Mouse (Mus musculus): ENCODE data around the gene Ptprk. TPM values are rescaled to one million over a fixed set of nuclear protein-coding genes. Genes with fewer than 3 reads are reported as not detected.

The Ptprk gene
- total RNA-seq, 2 experiments from 2014 or later, result 9.4 to 14.2 TPM

DNA sequence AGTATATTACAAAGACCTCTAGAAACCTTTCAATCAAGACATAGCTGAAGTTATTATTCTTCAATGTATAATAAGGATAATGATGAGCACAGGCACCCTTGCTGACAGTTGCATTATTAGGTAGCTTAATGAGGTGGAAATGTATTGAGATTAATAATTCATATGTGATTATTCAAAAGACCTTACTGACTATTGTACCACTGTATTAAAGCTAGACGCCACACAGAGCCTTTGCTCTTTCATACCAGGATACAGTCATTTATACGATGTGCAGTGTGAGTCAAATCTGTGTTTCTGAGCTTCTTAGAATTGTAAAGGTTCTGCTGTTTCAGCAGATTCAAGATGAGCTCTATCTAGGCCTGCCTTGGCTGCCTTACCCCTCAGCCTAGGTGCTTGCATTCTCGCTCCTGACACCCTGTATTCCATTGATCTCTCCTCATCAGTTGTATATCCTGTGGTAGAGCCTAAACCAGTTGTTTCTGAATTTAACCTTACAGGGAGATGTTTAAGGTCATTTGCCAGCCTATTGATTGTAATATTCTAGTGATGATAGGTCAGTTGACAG is 489.6 kb downstream of the Ptprk start:
- DNase-seq, result no peak

DNA sequence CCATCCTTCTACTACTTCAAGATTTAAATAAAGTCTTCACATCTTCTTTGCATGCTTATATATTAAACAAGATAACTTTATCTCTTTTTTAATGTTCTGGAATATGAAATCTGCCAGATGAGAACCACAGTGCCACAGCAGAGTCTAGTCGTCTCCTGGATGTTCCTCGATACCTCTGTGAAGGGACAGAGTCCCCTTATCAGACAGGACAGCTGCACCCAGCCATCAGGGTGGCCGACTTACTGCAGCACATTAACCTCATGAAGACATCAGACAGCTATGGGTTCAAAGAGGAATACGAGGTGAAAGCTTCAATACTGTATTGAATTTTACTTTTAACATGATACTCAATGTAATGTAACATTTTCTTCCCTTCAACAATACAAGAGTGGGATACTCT is 491.8 kb downstream of the Ptprk start:
- DNase-seq, result no peak

DNA sequence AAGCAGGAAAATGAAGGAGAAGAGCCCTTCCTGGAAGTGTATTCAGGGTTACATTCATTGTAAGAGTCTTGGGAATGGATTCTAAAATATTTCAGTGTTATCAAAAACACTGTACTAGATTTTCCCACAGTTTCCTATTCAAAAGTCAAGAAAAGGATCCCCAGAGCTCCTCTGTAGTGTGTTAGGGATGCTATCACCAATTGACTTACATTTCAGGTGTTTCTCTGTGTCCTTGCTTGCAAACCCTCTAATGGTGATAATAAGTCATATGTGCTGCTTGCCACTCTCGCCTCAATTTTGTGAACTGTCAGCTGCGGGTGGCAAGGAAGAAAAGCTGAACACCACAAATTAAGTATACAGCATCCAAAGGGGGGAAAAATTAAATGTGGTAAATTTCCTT is 492.2 kb downstream of the Ptprk start:
- DNase-seq, result no peak

DNA sequence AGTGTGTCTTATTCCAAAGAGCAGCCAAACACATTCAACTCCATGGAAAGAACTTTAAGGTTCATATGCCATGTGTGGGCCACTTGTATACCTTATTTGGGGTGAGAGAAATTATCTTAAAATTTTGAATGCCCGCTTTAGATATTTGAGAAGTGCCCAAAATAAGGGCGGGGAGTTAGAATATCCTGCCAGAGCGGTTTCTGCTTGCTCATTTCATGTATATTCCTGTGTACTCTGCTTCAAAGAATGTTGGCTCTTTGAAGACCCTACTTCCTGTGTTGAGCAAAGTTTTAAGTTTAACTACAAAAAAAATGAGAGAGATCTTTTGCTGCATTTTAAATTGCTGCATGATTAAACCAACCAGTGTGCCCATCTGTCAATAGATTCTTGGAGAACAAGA is 492.8 kb downstream of the Ptprk start:
- DNase-seq, result no peak

DNA sequence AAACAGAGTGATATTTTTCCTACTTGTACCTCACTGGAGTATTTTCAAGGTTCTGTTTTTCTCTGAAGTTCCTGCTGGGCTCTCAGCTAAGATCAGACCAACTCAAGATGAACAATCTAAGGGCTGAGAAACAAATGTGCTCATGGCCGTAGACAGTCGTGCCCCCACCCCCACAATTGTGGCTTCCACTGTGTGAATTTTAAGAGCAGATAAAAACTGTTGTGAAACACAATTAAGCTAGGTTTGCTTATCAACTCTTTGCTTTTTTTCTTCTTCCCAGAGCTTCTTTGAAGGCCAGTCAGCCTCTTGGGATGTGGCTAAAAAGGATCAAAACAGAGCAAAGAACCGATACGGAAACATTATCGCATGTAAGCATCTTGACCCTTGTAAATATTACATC is 493.4 kb downstream of the Ptprk start:
- no peak for DNase-seq

DNA sequence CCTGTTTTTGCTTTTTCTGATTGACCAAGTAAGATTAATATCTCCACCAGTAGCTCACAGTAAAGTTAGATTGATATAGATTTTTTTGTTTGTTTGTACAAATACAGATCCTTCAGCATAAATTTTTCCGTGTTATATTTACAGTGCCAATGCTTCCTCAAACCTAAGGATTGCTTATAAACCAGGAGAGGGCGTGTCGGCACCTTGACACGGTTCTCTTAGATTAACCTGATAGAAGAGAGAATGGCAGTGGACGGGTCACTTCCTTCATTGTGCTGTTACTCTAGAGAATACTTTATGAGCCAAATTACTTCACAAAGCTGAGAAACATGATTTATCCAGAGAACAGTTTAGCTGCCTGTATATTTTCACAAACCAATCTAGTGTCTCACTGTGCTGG is 505.0 kb downstream of the Ptprk start:
- no peak for DNase-seq

DNA sequence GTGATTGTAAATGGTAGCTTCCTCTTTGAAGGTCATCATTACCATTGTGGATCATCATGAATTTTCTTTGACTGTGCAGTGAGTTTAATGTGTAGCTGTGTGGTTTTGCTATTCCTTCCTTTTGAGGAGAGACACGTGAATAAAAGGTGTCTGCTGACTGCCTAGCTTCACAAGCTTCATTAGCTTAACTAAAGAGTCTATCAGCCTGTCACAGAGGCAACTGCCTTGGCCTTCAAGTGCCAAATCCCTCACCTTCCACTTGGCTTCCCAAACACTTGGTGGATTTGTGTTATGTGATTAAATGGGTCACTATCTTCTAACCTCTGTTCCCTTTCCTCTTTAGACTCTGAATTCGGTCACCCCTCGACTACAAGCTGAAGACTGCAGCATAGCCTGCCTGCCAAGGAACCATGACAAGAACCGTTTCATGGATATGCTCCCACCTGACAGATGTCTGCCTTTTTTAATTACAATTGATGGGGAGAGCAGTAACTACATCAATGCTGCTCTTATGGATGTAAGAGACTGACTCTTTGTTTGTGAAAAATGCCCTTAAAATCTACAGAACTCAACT is 512.0 kb downstream of the Ptprk start:
- DNase-seq, result no peak

DNA sequence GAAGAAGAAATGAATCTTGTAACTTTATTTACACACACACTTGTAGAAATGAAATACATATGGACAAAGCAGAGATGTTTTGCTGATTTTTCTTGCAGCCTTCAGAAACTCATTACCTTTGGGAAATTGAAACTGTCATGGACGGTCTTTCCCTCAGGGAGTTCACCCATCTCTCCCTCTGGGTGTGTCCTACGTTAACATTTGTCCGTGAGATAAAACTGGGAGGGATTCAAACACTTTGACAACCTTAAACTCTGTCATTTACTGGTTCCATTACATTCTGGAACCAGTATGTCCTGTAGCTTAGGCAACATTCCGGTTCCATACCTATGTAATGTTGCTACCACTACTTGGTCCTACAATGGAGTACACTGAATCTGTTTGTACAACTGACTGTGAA is 513.8 kb downstream of the Ptprk start:
- DNase-seq, result no peak

DNA sequence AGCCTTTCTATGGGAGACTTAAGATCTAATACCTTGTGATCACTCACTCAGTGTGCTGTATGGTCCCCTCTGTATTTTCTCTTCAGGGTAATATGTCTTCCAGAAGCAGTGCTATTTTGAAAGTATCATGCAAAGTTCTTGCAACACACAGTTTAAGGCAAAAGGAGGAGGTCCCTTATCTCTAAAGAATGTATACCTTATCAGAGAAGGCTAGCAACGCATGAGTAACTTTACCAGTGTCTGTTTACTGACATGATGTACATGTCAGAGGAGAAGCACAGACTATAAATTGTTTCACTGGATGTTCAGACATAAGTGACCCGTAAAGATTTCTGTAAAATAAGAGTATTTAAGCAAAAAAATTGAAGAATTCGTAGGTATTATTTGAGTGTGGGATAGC is 516.2 kb downstream of the Ptprk start:
- no peak for DNase-seq

DNA sequence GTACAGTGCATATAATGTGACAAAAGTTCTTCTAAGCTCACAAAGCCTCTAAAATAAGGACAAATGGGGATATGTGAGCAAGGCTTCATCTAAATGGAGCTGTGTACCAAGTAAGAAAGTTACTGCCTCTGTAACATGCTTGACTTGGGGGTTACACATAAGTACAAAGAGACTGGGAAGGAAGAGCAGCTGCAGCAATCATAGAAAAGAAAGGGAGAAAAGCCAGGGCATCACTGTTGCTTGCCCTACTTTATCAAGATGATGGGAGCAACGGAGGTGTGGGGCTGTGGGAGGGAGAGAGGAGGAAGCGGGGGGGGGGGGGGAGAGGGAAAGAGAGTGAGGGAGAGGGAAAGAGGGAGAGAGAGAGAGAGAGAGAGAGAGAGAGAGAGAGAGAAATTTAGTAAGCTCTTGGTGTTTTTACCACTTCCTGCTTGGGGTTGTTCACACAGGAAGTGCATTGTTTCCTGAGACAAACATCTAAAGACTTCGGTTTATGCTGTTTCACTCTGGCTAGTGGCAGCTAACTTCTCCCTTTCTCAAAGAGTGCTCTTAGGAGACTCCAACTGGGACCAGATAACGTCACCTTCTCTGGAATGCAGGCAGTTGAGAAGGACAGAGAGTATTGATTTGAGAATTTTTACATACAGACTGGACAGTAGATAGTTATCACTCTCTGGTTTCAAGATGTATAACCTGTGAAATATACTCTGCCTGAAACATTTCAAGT is 519.1 kb downstream of the Ptprk start:
- DNase-seq, result no peak

DNA sequence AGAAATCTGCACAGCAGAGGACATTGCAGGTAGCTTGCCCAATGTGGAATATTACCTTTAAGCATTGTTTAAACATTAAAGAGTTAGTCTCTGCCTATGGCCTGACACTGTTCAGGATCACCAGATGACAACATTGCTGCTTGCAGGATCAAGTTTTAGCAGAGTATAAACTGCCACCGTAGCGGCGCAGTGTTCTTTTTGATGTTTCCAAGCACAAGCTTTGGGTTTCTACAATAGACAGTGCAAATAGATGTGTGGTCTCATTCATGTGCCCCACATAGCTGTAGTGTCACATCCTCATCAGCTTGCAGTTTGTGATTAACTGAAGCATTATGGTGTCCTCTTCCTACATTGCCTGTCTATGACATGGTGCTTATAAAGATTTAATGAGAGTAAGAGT is 522.3 kb downstream of the Ptprk start:
- no peak for DNase-seq

DNA sequence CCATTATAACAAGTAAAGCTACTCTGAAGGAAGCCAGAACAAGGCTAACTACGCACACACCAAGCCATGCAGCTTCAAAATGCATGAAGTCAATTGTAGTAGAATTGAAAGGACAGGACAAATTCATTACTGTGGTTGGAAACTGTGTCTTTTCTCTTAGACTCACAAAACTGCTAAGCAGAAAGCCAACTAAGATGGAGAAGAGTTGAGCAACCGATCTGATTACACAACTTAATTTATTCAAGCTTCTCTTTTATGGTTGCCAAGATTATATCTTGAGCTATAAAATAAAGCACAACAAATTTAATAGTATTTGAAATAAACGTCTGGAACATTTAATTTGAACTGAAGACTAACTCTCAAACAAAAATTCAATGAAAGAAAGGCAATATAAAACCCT is 534.5 kb downstream of the Ptprk start:
- DNase-seq, result no peak

DNA sequence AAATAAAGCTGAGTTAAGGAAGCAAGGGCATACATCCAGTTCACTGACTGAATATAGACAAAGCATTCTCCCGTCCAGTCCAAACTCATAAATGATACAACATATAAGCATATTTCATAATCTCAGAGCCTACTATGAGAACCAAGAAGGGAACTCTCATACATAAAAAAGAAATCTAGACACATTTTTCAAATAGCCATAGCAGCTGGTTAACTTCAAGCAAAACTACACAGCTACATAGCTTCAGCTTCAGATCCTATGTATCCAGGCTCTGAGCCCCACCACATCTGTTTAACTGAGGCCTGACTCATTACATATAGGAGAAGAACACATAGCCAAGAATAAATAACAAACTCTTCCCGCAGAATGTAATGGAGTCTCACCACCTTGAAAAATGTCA is 539.8 kb downstream of the Ptprk start:
- no peak for DNase-seq

DNA sequence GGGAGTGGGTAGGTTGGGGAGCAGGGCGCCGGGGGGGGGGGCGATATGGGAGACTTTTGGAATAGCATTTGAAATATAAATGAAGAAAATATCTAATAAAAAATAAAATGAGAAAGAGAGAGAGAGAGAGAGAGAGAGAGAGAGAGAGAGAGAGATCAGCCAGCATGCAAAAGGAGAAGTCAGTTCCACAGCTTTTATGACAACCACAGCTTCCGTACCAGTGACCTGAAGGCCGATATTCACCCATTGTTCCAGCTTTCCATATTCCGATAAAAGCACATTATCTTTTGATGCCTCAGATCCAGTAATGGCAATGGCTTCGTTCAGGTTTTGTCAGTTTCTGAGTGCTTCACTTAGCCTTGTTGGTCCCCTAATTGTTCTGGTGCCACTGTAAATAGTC is 542.6 kb downstream of the Ptprk start:
- no peak for DNase-seq

DNA sequence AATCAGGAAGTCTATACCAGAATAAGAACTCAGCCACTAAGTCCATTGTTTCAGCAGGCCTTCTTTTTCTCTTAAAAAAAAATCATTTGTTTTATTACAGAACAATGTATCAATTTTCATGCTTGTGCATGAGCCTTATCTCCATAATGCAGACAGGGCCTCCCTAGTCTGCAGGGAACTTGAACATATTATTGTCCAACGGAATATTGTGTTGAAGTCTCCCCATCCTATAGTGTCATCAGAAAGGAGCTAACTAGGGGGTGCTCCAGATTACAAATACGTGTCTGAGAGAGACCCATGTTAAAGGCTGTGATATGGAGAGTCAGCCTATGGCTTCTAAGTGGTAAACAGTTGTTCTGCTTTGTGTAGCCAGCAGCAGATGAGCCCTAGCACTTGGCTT is 543.4 kb downstream of the Ptprk start:
- DNase-seq, result no peak

DNA sequence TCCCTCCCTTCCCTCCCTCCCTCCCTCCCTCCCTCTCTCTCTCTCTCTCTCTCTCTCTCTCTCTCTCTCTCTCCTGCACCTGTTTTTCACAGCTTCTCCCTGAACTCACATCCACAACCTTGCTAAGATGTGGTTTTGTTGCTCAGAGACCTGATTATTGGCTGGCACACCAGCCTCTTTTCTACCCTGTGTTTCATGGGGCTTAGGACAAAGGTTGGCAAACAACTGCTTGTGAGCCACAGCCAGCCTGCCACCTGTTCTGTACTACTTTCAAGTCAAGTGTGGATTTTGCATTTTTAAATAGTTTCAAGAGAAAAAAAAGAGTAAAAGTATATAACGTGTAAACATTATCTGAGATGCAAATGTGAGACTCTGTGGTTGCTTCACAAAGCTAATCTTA is 544.8 kb downstream of the Ptprk start:
- no peak for DNase-seq

DNA sequence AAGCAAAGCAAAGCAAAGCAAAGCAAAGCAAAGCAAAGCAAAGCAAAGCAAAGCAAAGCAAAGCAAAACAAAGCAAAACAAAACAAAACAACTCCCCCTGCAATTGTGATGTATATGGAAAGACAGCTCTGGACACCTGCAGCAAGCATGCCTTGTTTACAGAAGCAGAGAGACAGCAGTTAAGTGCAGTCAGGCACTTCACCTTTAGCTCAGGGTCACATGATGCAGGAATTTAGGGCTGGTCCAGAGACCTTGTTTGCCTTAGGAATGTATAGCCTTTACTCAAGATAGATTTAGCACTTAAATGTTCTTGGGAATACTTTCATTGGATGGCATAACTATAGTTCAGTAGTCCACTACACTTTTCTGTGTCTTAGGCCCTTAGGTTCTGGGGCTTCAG is 561.5 kb downstream of the Ptprk start:
- DNase-seq, result no peak

DNA sequence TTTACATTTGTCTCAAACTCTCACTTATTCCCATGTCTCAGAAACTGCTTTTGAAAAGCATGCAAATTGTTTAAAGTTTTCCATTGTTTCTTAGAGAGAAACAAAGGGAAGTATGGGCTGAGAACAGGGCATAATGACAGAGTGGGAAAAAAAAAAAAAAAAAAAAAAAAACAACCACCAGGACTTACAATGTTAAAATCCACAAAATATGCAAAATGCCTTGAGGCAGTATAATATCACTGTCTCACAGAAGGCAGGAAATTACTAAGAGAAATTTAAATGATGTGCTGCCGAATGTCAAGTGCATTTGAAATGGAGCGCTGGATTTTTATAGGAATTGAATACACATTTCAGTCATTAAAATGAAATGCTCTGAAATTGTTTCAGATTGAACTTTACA is 567.3 kb downstream of the Ptprk start:
- no peak for DNase-seq

Small RNA genes within 50 kb of the gene (microRNA-seq; reads per million reads assigned to microRNA genes)
- gene Gm22370, result 0 reads per million in 2 experiments

Data from gastrocnemius, postnatal 10 days (tissue).